Mouse (Mus musculus): ENCODE data around the gene Olfr598.
"Not testable (repeated sequence)": the region's sequence is repeated elsewhere in the genome, so short reads cannot be mapped to it uniquely, and the experiment has no call there.

Gene Olfr598

GRCm38 (mm10) chr7:103323268-103323667 lies at the start of gene Olfr598:
Olfr598 (plus strand) TSS chr7:103323568.
- no peak for DNase-seq (ENCODE audit: low spot score in 2 of 2)

- DNase-seq (ENCODE audit: low spot score in 2 of 2), result not testable (repeated sequence)
Measured at GRCm38 (mm10) chr7:103305348-103305747, 18.0 kb upstream of the Olfr598 start, which contains the start of gene Olfr596. Olfr596 (plus strand) TSS chr7:103305648.

GRCm38 (mm10) chr7:103316015-103316414 lies 7.4 kb upstream of the Olfr598 start, which contains the start of gene Olfr597:
Olfr597 (plus strand) TSS chr7:103316315.
- DNase-seq (ENCODE audit: low spot score in 2 of 2), result not testable (repeated sequence)

- no peak for DNase-seq (ENCODE audit: low spot score in 2 of 2)
Measured at GRCm38 (mm10) chr7:103335617-103336016, 12.2 kb downstream of the Olfr598 start, which contains the start of gene Olfr599. Olfr599 (plus strand) TSS chr7:103335917.

GRCm38 (mm10) chr7:103349569-103349968 lies 26.2 kb downstream of the Olfr598 start, which contains the start of gene Olfr600:
Olfr600 (minus strand) TSS chr7:103349669.
- no peak for DNase-seq (ENCODE audit: low spot score in 2 of 2)

- DNase-seq (ENCODE audit: low spot score in 2 of 2), result no peak
Measured at GRCm38 (mm10) chr7:103362555-103362954, 39.2 kb downstream of the Olfr598 start, which contains the start of gene Olfr601. Olfr601 (minus strand) TSS chr7:103362655.
